Mouse (Mus musculus) forebrain, embryonic 13.5 days (tissue): ENCODE measurements around the gene Usp30. TPM values are rescaled to one million over a fixed set of nuclear protein-coding genes. Genes with fewer than 3 reads are reported as not detected.
A peak's percentile ranks its signal among the peaks of the same experiment; 100 is the strongest.

Experiments
- ATAC-seq: fragments of 200-750 bp; cut with Nextera tagmentation; 2 replicates; pipeline ENCODE4 v1.8.0; 2017
- H3K27ac ChIP-seq: fragments of 300-500 bp; sonication (generic); 2 replicates; pipeline ENCODE4 v1.5.1; 2015; ENCODE audit warnings: inconsistent platforms, mild to moderate bottlenecking, moderate library complexity
- H3K27me3 ChIP-seq: fragments of 300-500 bp; sonication (generic); 2 replicates; pipeline ENCODE4 v1.6.1; 2015; ENCODE audit warnings: mild to moderate bottlenecking, inconsistent platforms
- H3K36me3 ChIP-seq: fragments of 300-500 bp; sonication (generic); 2 replicates; pipeline ENCODE4 v1.6.1; 2015; ENCODE audit warnings: mild to moderate bottlenecking, inconsistent platforms; ENCODE audit not compliant: poor library complexity, severe bottlenecking
- H3K4me1 ChIP-seq: fragments of 300-500 bp; sonication (generic); 2 replicates; pipeline ENCODE4 v1.6.1; 2015; ENCODE audit warnings: inconsistent platforms
- H3K4me2 ChIP-seq: fragments of 300-500 bp; sonication (generic); 2 replicates; pipeline ENCODE4 v1.6.1; 2015; ENCODE audit warnings: inconsistent platforms, mild to moderate bottlenecking, moderate library complexity
- H3K4me3 ChIP-seq: fragments of 300-500 bp; sonication (generic); 2 replicates; pipeline ENCODE4 v1.5.1; 2015; ENCODE audit warnings: mild to moderate bottlenecking, inconsistent platforms
- H3K9ac ChIP-seq: fragments of 300-500 bp; sonication (generic); 2 replicates; pipeline ENCODE4 v1.6.1; 2015; ENCODE audit warnings: mild to moderate bottlenecking, inconsistent platforms
- H3K9me3 ChIP-seq: fragments of 300-500 bp; sonication (generic); replicated peaks from 2 replicates; pipeline ENCODE4 v1.6.1; 2016; ENCODE audit warnings: inconsistent platforms
- WGBS: fragments of 180-500 bp; shearing (Covaris S2); methylation state at CpG from one replicate; pipeline ENCODE4 v1.1.7; 2015; 5-methylcytosine and 5-hydroxymethylcytosine counted together
- polyA plus RNA-seq: library from polyadenylated mRNA; unstranded; fragments of >200 nt; fragmentation: Nextera tagmentation; extraction: Ambion mirVana; gene quantifications from 2 replicates; pipeline ENCODE4 v1.2.1, GENCODE M21; 2015

Gene Usp30
- polyA plus RNA-seq, 1 experiment from 2014 or later, result 16.2 TPM

- Histone ChIP-seq H3K36me3 (peaks cover 44% of the 10 kb centered on the region), H3K9me3 (no peaks in the 10 kb centered on the region), H3K4me2 (no peak overlapping the region), H3K9ac (no peak overlapping the region), H3K4me3 (no peak overlapping the region), H3K27ac (no peak overlapping the region), H3K4me1 (peaks cover 20% of the 10 kb centered on the region), H3K27me3 (0 out of 2 replicates have a peak, but pooled peaks cover 4% of the 10 kb centered on the region)
- 74% methylated on average over 1 of the region's 1 CpGs for WGBS
- no peak for ATAC-seq
Observed at GRCm38 (mm10) chr5:114102807-114103206, 37.5 kb downstream of the Usp30 start.

- H3K9me3 ChIP-seq, result no peaks in the 10 kb centered on the region; the same call in 1 of the 2 replicates
- peaks cover 81% of the 10 kb centered on the region for H3K36me3 ChIP-seq
- no peak for ATAC-seq
- H3K9ac ChIP-seq, result no peak overlapping the region
- H3K27me3 ChIP-seq, result no peaks in the 10 kb centered on the region
- peaks cover 5% of the 10 kb centered on the region for H3K4me1 ChIP-seq
- no peak overlapping the region for H3K4me3 ChIP-seq
- WGBS, result 90% methylated on average over 16 of the region's 16 CpGs
- H3K27ac ChIP-seq, result no peak overlapping the region
- no peak overlapping the region for H3K4me2 ChIP-seq
Observed at GRCm38 (mm10) chr5:114106391-114106935, 41.2 kb downstream of the Usp30 start.

DNA sequence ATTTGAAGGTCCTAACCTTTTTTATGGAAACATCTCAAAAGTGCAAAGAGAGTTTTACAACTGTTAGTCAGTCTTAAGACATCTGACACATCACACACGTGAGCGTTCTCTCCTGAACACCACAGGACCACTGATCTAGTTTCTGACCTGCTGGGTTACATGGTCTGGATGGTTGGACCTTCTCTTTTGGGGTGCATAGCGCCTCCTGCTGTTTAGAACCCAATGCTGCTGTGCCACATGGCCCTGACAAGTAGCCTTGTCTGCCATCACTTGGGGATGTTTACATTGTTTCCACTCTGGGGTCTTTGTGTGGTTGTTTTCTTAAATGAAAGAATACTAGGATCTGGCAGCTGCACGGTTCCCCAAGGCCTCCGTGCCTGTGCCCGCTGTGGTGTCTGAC is 48.1 kb downstream of the Usp30 start:
- peaks cover 99% of the 10 kb centered on the region for H3K36me3 ChIP-seq

GRCm38 (mm10) chr5:114115030-114115429 is 49.8 kb downstream of the Usp30 start:
- no peaks in the 10 kb centered on the region for H3K4me1 ChIP-seq
- H3K4me3 ChIP-seq, result no peak overlapping the region
- no peaks in the 10 kb centered on the region for H3K9me3 ChIP-seq
- H3K27ac ChIP-seq, result no peak overlapping the region
- 82% methylated on average over 5 of the region's 5 CpGs for WGBS
- no peak for ATAC-seq
- peaks cover 95% of the 10 kb centered on the region for H3K36me3 ChIP-seq
- no peaks in the 10 kb centered on the region for H3K27me3 ChIP-seq
- H3K9ac ChIP-seq, result no peak overlapping the region
- no peak overlapping the region for H3K4me2 ChIP-seq

More for the DNA sequence above, 48.1 kb downstream of the Usp30 start:
- H3K9ac ChIP-seq, result no peak overlapping the region
- no peak overlapping the region for H3K27ac ChIP-seq
- no peaks in the 10 kb centered on the region; the same call in 1 of the 2 replicates for H3K9me3 ChIP-seq
- no peak for ATAC-seq
- no peak overlapping the region for H3K4me2 ChIP-seq
- H3K4me3 ChIP-seq, result no peak overlapping the region
- no peaks in the 10 kb centered on the region for H3K27me3 ChIP-seq
- no peaks in the 10 kb centered on the region for H3K4me1 ChIP-seq
- 83% methylated on average over 6 of the region's 6 CpGs for WGBS

GRCm38 (mm10) chr5:114116586-114116985 is 51.3 kb downstream of the Usp30 start:
- peaks cover 95% of the 10 kb centered on the region for H3K36me3 ChIP-seq

GRCm38 (mm10) chr5:114119806-114120205 is 54.5 kb downstream of the Usp30 start:
- Histone ChIP-seq H3K36me3 (peaks cover 94% of the 10 kb centered on the region), H3K9ac (no peak overlapping the region), H3K4me2 (no peak overlapping the region), H3K4me3 (no peak overlapping the region), H3K27ac (no peak overlapping the region), H3K27me3 (no peaks in the 10 kb centered on the region), H3K9me3 (no peaks in the 10 kb centered on the region), H3K4me1 (no peaks in the 10 kb centered on the region)
- WGBS, result 85% methylated on average over 4 of the region's 4 CpGs
- ATAC-seq, result no peak

More at GRCm38 (mm10) chr5:114116586-114116985, 51.3 kb downstream of the Usp30 start:
- Histone ChIP-seq H3K4me3 (no peak overlapping the region), H3K9ac (no peak overlapping the region), H3K4me1 (no peaks in the 10 kb centered on the region), H3K9me3 (no peaks in the 10 kb centered on the region), H3K4me2 (no peak overlapping the region), H3K27ac (no peak overlapping the region), H3K27me3 (no peaks in the 10 kb centered on the region)
- no peak for ATAC-seq
- 88% methylated on average over 7 of the region's 7 CpGs for WGBS

DNA sequence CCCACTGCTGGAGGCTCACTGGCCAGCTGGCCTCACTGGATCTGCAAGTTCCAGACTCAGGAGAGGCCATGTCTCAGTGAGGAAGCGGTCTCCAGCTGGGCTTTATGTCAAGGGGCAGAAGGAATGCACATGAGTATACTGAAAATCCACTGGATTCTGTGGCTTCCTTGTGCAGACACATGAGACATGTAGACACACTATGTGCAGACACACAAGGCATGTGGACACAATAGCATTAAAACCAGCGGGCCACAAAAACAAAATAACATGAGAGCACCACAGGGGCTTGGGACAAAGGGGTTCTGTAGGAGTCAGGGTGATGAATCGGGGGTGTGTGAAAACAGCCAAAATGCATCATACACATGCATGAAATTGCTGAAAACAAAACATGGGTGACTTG is 60.7 kb downstream of the Usp30 start:
- Histone ChIP-seq H3K27ac (no peak overlapping the region), H3K9me3 (no peaks in the 10 kb centered on the region), H3K27me3 (no peaks in the 10 kb centered on the region), H3K36me3 (peaks cover 47% of the 10 kb centered on the region), H3K9ac (no peak overlapping the region), H3K4me1 (peaks cover 13% of the 10 kb centered on the region; the same call in 1 of the 2 replicates), H3K4me3 (no peak overlapping the region), H3K4me2 (no peak overlapping the region)
- 93% methylated on average over 3 of the region's 3 CpGs for WGBS
- no peak for ATAC-seq

DNA sequence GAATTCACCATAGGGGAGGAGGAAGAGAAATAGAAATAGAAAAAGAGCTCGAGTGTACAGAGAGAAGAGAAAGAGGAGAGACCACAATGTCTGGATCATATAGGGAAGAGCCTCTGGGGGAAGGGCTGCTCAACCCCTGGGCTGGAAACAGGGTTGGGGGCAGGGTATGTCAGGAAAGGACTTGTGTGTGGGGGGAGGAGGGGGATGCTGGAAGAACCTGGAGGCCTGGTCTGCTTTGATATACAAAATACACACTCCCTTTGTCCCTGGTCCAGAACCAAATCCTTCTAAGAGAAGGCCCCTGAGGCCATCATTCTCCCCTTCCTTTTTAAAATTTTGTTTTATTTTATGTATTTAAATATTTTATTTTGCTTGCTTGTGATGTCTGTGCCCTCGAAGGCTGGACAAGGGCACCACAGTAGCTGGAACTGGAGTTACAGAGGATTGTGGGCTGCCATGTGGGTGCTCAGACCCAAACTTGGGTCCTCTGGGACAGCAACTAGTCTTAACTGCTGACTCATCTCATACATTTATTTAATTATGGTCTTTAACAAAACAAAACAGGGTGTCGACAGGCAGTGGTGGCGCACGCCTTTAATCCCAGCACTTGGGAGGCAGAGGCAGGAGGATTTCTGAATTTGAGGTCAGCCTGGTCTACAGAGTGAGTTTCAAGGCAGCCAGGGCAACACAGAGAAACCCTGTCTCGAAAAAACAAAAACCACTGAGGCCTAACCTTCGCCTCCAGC is 61.4 kb downstream of the Usp30 start:
- WGBS, result 88% methylated on average over 7 of the region's 7 CpGs

DNA sequence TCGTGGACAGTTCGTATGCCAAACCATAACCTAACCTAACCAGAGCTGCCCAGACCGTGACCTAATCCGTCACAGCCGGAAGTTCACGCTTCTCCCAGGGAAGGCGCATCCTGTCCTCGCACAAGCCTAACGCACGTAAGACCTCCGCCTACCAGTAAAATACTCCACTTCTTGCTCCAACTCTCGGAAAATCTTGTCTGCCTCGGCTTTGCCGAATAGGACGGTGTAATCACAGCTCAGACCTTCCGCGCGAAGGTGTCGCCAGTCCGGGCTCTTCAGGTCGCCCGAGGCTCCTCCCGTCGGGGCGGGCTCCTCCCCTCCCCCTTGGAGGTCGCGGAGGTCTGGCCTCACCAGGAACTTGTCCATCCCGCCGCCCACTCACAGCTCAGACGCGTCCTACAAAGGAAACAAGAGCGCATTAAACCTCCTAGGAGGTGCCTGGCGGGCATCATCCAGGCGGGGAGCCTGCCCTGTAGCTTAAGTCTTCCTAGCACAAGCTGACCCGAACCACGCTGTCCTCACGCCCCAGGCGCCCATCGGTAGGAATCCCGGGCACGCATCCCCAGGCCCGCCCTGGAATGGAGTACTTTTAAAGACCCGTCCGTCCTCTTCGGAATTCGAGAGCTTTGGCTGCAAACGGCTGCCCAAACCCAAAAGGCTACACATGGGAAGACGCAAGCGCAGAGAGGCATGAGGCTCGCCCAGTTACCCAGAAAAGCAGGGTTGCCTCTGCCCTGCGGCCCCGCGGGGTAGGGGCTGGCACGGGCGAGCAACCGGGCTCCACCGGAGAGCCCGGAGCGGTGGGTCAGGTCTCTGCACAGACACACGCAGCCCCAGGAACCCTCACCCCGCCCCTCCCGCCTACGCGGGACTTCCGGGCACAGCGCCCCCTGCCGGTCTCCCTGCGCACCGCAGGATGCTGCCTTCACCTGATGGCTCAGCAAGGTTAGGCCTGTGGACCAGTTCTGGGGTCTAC is 62.4 kb downstream of the Usp30 start, which contains the start of gene Alkbh2:
Alkbh2 (minus strand) TSS at position 845 of the 976 bp plus-strand sequence.
- peak within 1 kb of the TSS; percentile 69 for H3K4me3 ChIP-seq
- no peaks in the 10 kb centered on the region for H3K27me3 ChIP-seq
- peak within 1 kb of the TSS; percentile 80 for H3K9ac ChIP-seq
- H3K27ac ChIP-seq, result peak within 1 kb of the TSS; percentile 72
- WGBS, result under 1% methylated on average over 69 of the region's 69 CpGs
- H3K36me3 ChIP-seq, result peaks cover 31% of the 10 kb centered on the region
- peaks cover 27% of the 10 kb centered on the region for H3K4me1 ChIP-seq
- peak within 1 kb of the TSS; percentile 95 for H3K4me2 ChIP-seq
- H3K9me3 ChIP-seq, result no peaks in the 10 kb centered on the region
- peak; percentile 7 for ATAC-seq

More for the DNA sequence above, 61.4 kb downstream of the Usp30 start:
- Histone ChIP-seq H3K9ac (no peak overlapping the region), H3K36me3 (peaks cover 40% of the 10 kb centered on the region), H3K27me3 (no peaks in the 10 kb centered on the region), H3K9me3 (no peaks in the 10 kb centered on the region), H3K4me2 (peak overlapping the region; percentile 95), H3K27ac (0 out of 2 replicates have a peak overlapping the region, but pooled peaks have one; percentile 72), H3K4me1 (peaks cover 17% of the 10 kb centered on the region), H3K4me3 (peak overlapping the region; percentile 69)
- no peak for ATAC-seq

GRCm38 (mm10) chr5:114129550-114130210 is 64.4 kb downstream of the Usp30 start:
- Histone ChIP-seq H3K9ac (no peak overlapping the region), H3K4me2 (peak overlapping the region; percentile 96), H3K27me3 (no peaks in the 10 kb centered on the region), H3K9me3 (no peaks in the 10 kb centered on the region), H3K4me1 (peaks cover 40% of the 10 kb centered on the region), H3K4me3 (peak overlapping the region; percentile 81), H3K36me3 (peaks cover 19% of the 10 kb centered on the region; the same call in 1 of the 2 replicates), H3K27ac (no peak overlapping the region)
- 79% methylated on average over 15 of the region's 15 CpGs for WGBS
- no peak for ATAC-seq

DNA sequence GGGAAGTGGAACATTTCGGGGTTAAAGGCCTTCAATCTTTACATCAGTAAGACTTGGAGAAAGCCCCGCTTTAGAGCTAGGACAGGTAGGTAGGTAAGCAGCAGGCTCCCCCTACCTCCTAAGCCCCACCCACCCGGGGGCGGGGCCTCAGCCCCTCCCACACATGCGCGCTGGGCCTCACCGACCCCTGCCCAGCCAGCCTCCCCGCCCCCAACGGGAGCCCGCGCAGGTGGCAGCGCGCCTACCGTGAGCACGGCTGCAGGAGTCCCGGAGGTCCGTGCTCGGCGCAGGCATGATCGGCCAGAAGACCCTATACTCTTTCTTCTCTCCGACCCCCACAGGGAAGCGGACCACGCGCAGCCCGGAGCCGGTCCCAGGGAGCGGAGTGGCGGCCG is 64.9 kb downstream of the Usp30 start, which contains the start of gene Ung:
Ung (plus strand) TSS at position 176 of the 395 bp plus-strand sequence.
- peaks cover 40% of the 10 kb centered on the region for H3K4me1 ChIP-seq
- no peaks in the 10 kb centered on the region for H3K27me3 ChIP-seq
- H3K4me3 ChIP-seq, result peak within 1 kb of the TSS; percentile 81
- peak; percentile 52 for ATAC-seq
- peak within 1 kb of the TSS; percentile 48 for H3K27ac ChIP-seq
- WGBS, result under 1% methylated on average over 28 of the region's 29 CpGs
- H3K36me3 ChIP-seq, result peaks cover 18% of the 10 kb centered on the region; the same call in 1 of the 2 replicates
- peak within 1 kb of the TSS; percentile 70 for H3K9ac ChIP-seq
- peak within 1 kb of the TSS; percentile 96 for H3K4me2 ChIP-seq
- no peaks in the 10 kb centered on the region for H3K9me3 ChIP-seq
